Mouse (Mus musculus) cerebellum, adult (tissue): ENCODE data around the gene Mecom.

Source experiments
- ATAC-seq: cut with Nextera tagmentation; 2 replicates; pipeline ENCODE4 v1.9.2; 2017; ENCODE audit warnings: mild to moderate bottlenecking, moderate library complexity, mixed read lengths; ENCODE audit not compliant: insufficient number of reproducible peaks, low FRiP score, low TSS enrichment

The Mecom gene

DNA sequence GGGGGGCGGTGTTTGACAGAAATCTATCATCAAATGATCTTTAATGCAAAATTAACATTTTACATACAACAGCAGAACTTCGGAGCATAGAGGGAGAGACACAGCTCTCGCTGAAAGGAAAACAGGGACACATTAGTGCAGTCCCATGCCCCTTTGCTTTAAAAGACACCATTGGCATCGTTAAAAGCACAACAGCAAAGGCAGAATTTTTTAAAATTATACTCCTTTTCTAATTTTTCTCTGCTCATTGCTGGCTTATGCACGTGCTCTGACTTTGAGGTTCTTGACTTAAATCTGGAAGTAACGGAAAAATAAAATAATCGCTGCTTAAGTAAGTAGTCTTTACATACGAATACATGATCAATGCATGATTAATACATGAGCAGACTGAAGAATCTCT, 327.9 kb downstream of the Mecom start:
- no peak for ATAC-seq

- ATAC-seq, result no peak
Observed at GRCm38 (mm10) chr3:30219190-30219884, 328.5 kb downstream of the Mecom start.

GRCm38 (mm10) chr3:30214607-30215006, 333.2 kb downstream of the Mecom start:
- ATAC-seq, result no peak

- ATAC-seq, result no peak
Observed at GRCm38 (mm10) chr3:30213540-30214170, 334.2 kb downstream of the Mecom start.

GRCm38 (mm10) chr3:30212802-30213201, 335.0 kb downstream of the Mecom start:
- ATAC-seq, result no peak

GRCm38 (mm10) chr3:30209131-30209530, 338.7 kb downstream of the Mecom start:
- no peak for ATAC-seq

DNA sequence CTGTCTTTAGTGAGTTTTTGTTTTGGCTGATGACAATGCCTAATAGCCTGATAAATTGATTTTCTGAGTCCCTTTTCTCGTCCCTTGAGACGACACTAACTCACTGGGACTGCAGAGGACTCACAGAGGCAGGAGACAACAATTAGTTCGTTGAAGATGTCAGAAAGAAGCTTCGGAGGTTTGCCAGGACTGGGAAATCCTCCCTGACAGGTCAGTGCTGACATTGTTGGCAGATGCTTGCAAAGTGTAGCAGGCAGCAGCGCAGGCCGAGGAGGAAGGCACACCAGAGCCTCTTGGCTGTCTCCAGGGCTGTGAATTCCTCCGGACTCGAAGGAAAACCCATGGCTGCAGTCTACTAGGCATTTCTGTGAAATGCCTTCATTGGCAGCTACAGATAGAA, 339.9 kb downstream of the Mecom start:
- ATAC-seq, result no peak

DNA sequence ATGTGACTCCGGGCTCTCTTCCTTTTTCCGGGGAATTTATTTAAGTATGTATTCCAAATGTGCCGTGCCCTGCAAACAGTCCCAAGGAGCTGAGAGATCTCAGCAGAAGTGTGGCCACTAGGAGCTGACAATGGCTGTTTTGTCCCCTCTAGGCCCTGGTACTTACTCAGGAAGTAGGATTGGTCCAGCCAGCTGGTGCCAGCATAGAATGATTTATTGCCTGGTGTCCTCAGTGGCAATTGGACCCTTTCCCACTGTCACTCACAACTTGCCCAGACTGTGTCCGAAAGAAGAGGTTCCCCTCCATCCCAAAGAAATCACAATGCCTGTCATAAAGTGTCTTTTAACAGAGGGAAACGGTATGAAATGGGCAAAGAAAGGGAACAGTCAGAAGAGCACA, 340.4 kb downstream of the Mecom start:
- no peak for ATAC-seq

GRCm38 (mm10) chr3:30206123-30206522, 341.7 kb downstream of the Mecom start:
- no peak for ATAC-seq

DNA sequence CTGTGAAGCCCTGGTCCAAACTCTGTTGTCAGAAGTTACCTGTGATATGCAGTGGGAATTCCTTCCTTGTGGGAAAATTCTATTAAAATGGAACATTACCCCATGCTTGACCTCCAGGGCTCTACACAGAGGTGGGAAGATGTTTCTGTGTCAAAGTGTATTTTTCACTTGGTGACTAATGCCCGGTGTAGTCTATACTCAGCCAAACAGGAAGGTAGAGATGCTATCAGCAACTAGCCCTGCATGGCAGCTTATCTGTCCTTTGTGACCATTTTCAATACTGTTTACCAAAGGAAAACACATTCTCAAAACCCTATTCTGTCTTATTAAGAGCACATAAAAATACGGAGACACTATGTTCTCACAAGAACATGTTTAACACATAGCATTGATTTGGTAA, 344.0 kb downstream of the Mecom start:
- no peak for ATAC-seq

GRCm38 (mm10) chr3:30198854-30199253, 349.0 kb downstream of the Mecom start:
- no peak for ATAC-seq

- no peak for ATAC-seq
Observed at GRCm38 (mm10) chr3:30198227-30198626, 349.6 kb downstream of the Mecom start.

DNA sequence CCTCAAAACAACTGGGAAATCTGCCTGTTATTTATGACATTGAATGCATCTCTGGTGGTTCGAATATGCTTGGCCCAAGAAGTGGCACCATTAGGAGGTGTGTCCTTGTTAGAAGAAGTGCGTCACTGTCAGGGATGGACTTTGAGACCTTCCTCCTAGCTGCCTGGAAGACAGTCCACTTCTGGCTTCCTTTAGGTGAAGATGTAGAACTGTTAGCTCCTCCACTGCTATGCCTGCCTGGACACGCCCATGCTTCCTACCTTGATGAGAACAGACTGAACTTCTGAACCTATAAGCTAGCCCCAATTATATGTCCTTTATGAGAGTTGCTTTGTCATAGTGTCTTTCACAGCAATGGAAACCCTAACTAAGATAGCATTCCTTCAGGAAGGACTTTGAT, 352.6 kb downstream of the Mecom start:
- no peak for ATAC-seq

DNA sequence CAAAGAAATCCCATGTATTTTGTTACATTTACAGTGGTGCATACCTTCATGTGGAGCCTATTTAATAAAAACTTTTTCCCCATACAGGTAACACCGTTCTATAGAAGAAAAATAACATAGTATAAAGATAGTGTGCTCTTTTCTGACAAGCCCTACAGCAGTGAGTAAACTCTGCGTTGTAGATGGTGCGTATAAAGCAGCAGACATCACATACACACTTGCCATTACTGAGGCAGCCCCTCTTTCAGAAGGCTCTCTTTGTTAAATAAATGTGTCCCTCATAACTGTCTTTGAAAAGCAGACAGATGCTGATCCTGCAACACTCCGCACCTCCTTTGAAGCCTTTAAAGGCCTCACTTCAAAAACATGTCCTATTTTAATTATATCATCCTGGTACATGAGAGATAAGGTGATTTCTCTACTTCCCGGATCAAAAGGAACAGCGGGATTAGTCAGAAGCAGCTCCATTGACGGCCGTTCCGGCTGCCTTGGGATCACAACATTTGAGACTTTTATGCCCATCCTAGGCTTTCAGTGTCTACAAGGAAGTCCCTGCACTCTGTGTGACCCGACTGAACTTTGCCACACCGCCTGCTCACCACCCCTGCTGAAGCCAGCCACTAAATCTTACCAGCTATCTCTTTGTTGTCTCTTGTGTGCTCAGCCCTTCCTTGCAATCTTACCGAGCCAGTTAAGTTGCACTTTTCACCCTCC, 355.4 kb downstream of the Mecom start:
- ATAC-seq, result no peak

DNA sequence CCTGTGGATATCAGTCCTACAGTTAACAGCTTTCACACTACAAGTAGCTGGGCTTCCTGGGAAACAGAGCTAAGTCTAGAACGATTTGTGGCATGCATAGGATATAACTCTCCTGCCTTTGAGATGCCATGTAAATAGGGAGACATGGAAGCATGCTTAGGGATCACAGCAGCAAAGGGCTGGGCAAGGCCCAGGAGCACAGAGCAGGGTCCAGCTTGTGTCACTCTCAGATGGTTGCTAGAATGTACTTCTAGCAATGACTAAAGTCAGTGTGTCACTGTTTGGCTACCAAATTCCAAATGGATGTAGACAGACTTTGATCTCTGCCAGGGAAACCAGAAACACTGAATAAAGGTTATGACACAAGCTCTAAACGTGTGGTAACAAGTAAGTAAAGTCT, 358.5 kb downstream of the Mecom start:
- no peak for ATAC-seq

DNA sequence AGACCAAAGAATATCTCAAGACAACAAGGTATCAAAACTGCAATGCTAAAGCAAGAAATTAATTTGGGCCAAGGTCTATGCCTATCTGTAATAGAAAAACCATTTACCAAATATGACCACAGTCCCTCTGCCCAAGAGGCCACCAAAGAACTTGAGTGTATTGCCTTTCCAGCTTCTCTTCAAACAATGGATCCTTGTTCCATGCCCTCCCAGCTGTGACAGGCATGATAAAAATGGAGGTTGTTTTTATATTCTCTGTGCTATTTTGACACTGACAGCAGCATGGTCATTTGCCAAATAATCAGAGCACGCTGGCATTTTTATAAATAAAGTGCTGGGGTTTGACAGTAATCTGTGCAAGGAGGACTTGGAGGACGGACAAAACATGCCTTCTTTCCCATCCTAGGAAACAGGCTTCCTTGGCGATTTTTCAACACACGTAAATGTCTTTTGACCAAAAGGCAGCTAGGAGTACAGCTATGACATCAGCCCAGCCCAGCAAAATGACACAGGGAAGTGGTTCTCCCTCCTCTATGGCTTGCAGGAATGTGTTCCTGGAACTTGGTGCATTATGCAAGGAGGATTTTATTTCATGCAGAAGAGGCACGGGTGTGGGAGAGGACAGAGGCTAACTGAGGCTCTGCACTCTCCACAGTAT, 359.9 kb downstream of the Mecom start:
- no peak for ATAC-seq

DNA sequence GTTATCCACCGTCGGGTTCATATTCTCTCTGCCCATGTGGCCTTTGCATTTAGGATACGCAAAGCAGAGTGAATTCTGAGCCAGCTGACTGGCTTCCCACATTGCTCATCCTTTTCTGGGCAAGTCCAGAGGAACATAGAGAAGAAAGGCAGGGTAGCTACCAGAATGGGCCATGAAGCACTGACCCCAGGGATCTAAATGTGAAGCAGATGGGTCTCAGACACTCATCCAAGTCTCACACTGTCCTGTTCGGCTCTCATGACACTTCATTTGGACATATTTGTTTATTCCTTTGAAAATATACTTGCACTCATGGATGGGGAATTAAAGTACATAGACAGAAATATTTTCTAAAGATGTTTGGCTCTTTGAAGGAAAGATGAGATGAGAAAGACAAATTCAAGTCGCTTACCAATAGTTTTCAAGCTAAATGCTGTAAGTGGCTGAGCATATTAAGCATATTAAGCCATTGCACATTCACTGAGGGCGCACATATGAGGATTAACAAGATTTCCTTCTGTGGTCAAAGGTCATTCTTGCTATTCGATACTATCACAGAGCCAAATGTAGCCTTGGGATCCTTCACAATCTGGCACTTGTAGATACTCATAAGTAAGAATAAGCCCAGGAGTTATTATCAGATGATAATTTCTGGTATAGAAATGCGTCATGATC, 365.9 kb downstream of the Mecom start:
- ATAC-seq, result no peak

DNA sequence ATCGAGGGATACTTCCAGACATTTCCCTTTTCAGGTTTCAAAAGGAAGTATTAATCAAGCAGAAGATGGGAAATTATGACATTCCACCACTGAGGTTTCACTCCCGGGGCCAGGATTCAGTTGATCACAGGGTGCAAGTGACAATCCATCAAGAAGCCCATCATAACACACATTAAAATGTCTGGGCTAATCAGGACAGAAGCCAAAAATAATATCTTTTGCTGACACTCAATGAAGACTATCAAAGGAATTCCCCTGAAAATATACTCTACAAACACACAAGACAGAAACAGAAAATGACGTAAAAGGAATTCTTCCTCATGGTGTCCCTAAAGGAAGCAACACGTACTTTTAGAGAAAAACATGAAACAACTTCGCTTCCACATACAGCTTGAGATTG, 371.2 kb downstream of the Mecom start:
- ATAC-seq, result no peak

DNA sequence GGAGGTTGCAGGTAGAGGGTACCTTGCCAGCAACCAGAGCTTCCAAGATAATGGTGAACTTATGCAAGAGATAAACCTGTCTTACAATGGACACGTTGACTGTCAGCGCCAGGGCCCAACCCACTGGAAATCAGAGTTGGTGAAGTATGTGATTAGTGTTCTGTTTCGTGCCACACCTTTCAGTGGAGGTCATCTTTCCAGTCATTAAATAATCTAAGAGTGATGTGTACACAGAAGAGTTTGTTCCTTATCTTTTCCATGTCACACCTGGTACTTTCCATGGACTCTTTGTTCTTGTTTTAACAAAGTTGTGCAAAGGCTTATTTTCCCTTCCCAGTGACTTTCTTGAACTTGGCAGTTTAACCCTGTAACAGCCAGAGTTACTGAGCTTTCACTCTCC, 374.0 kb downstream of the Mecom start:
- ATAC-seq, result no peak

DNA sequence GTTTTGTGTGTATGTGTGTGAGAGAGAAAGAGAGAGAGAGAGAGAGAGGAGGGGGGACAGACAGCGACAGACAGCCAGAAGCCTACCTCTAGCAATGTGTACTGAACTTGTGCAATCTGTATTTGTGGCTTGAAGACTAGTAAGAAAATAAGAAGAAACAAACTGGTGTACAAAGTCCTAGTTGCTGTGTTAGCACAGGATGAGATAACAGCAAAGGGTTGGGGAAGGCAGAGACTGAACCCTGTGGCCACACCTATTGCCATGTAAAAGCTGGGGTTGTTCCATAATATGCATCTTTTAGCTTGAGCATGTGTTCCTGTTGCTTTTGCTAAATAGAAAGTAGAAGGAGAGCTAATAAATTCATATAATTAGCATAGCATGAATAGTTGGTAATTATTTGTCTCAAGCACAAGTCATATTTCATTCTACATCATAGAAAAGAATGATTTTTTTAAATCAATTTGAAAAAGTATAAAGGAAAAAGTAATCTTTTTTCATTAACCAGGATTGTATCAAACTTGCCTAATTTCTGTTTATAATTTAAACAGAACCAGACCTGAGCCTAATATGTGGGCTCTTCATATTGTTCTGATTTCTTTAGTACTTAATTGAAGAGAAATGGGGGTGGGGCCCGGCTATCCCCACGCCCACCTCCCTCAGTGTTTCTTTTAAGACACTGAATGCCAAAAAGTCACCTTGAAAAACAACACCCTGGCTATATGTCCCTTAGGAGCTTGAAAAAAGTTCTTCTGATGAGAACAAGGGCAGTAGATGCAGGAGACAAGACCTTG, 379.2 kb downstream of the Mecom start:
- ATAC-seq, result no peak
